Mouse (Mus musculus): Measurements from ENCODE around the gene Ggact.
A peak's percentile ranks its signal among the peaks of the same experiment; 100 is the strongest.

Gene Ggact

GRCm38 (mm10) chr14:122865462-122866129 is 48.0 kb downstream of the Ggact start:
- DNase-seq (ENCODE audit: low spot score) = no peak

- DNase-seq (ENCODE audit: low spot score) = no peak
Measured at GRCm38 (mm10) chr14:122862623-122863022, 50.9 kb downstream of the Ggact start.

DNA sequence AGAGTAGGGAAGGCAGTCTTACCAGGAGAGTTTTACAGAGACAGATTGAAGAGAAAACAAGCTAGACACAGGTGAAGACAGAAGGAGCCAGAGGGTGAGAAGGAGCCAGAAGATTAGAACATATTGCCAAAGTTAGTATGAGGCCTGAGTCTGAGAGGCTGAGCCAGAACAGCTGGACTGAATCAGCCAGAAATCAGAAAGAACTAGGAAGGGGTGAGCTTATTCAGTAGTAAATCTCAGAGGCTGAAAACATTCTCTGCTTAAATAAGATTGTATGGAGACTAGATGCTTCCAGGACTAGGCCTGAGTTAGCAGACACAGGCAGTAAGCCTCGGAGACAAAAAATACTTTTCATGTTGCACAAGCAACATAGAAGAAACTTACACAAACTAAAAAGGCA is 53.8 kb downstream of the Ggact start:
- no peak for DNase-seq (ENCODE audit: low spot score)

- DNase-seq (ENCODE audit: low spot score) = no peak
Measured at GRCm38 (mm10) chr14:122852506-122853057, 61.0 kb downstream of the Ggact start.

DNA sequence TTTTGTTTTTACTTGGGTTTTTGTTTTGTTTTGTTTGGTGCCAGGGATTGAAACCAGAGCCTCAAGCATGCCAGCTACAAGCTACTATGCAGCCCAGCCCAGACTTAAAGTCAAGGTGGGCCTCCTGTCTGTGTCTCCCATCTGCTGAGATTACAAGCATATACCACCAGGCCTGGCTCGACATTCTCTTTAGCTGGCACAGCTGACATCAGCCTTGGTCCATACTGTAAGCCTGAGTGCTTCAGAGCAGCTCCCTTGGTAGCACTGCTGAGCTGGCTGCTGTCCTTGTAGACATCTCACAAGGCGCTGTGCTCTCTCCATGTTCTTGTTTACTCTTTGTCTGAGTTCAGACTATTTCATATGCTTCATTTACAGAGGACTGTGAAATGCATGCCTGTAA is 76.5 kb downstream of the Ggact start:
- no peak for DNase-seq (ENCODE audit: low spot score)

DNA sequence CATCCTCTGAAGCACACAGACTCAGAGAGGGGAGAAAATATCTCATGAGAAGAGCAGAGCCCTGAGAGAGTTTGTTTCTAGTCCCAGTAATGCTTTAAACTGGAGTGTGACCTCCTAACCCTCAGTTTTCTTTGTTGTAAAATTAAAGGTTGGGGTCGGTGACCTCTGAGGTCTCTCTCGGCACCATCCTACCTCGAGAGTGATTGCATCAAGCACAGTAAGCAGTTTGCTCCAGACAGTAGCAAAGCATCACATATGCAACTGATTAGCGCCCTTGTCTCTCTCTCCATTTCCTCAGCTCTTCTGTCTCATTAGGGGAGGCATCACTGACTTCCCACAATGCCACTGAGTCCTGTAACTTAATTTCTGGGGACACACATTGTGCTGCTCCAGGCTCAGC is 77.3 kb downstream of the Ggact start:
- DNase-seq (ENCODE audit: low spot score) = no peak

DNA sequence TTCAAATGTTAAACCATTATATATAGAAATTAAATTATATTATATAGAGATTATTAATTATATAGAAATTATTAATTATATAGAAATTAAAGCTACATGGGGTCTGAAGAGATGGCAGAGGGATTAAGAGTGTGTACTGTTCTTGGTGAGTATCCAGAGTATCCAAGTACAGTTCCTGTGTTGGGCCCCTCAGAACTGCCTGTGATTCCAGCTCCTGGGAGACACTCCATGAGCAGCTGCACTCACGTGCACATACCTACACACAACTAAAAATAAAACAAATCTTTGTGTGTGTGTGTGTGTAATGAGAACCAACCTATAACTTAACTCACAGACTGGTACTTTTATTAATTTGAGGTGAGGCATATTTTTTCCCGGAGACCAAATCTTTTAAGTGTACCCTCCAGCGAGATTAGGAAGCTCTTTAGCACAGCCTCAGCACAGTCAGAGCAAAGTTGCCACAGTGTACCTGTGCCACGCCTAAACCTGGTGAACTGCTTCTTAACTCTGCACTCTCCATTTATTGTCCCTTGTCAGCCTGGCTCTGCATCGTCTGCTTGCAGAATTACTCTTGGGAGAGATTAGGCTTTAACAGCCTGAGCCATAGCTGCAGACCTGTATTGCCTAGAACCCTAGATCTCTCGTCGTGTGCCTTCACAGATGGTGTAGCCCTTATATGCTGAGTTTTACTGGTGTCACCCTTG is 77.9 kb downstream of the Ggact start:
- no peak for DNase-seq (ENCODE audit: low spot score)

DNA sequence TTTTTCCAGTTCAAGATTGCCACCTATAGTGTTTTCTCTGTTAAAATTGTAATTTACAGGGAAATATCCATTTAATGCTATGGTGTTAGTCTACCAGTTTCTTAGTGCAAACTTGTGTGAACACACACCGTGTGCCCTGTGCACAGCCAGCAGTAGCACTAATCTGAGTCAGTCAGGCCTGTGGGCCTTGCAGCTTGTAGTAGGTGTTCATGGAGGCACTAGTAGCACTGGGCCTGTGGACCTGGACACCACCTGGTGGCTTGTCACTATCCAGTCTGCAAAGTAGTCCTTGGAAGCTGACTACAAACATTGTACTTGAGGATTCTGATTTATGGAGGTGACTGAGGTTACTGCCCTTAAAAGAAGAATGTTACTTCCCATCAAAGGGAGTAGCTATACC is 78.8 kb downstream of the Ggact start:
- no peak for DNase-seq (ENCODE audit: low spot score)

GRCm38 (mm10) chr14:122833666-122834065 is 79.9 kb downstream of the Ggact start:
- DNase-seq (ENCODE audit: low spot score) = peak; percentile 8

- DNase-seq (ENCODE audit: low spot score) = no peak
Measured at GRCm38 (mm10) chr14:122830433-122830832, 83.1 kb downstream of the Ggact start.

DNA sequence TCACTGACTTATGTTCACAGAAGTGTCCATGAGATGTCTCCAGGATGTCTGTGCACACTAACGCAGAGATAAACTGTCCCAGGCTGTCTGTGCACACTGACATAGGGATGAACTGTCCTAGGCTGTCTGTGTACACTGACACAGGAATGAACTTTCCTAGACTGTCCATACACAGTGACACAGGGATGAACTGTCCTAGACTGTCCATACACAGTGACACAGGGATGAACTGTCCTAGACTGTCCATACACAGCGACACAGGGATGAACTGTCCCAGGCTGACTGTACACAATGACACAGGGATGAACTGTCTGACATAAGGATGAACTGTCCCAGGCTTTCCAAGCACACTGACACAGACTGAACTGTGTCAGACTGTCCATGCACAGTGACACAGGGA is 88.1 kb downstream of the Ggact start:
- no peak for DNase-seq (ENCODE audit: low spot score)

DNA sequence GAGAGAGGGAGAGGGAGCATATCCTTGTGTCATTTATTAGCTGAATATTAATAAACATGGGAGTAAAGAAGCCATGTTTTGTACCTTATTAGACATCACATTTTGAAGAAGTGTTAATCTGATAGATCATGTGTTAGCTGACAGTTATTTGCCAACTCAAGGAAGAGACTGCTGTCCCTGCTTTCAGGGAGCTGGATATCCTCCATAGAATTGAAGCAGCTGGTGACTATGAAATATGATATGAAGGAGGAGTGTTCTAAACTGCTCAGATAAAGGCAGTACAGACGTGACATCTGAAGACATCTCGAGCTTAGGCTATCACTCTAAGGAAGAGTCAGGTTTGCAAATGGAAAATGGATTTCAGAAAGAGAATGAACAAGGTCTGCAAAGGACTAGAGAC is 89.8 kb downstream of the Ggact start:
- DNase-seq (ENCODE audit: low spot score) = no peak

- no peak for DNase-seq (ENCODE audit: low spot score)
Measured at GRCm38 (mm10) chr14:122821002-122821401, 92.6 kb downstream of the Ggact start.

DNA sequence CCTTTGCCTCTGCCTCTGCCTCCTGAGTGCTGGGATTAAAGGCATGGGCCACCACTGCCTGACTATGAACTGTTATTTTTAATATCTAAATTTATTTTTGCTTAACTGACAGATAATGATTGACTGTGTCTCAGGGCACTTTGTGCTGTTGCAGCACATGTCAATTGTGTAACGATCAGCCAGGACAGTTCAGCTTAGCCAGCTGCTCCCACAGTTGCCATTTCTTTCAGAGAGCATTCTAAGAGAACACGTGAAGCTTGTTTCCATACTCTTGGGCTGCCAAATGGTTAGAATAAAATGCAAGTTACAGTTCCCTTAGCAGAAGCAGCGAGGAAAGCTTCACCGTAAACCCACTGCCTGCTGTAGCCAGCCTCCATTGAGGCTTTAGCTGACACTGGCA is 113.3 kb downstream of the Ggact start:
- peak; percentile 67 for DNase-seq (ENCODE audit: low spot score)

GRCm38 (mm10) chr14:122793368-122793767 is 120.2 kb downstream of the Ggact start:
- no peak for DNase-seq (ENCODE audit: low spot score)

GRCm38 (mm10) chr14:122790111-122790510 is 123.4 kb downstream of the Ggact start:
- no peak for DNase-seq (ENCODE audit: low spot score)

DNA sequence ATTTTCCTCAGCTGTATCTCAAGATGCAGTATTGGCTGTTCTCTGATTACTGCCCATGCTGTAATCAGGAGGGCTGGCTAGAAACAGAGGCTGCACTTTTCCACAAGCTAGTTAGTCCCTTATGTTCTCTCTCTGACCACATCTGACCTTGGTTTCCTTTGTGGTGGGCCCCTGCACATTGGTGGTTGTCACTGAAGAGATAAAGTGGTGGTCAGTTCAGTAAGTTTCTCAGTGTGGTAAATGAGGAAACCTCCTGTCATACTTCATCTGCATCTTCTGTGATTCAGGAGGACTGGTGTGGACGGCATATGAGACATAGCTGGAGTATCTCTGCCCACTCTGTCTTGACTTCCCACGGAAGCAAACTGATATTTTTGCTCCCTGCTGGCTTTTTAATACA is 125.4 kb downstream of the Ggact start:
- DNase-seq (ENCODE audit: low spot score) = no peak

- no peak for DNase-seq (ENCODE audit: low spot score)
Measured at GRCm38 (mm10) chr14:122784701-122785100, 128.9 kb downstream of the Ggact start.

DNA sequence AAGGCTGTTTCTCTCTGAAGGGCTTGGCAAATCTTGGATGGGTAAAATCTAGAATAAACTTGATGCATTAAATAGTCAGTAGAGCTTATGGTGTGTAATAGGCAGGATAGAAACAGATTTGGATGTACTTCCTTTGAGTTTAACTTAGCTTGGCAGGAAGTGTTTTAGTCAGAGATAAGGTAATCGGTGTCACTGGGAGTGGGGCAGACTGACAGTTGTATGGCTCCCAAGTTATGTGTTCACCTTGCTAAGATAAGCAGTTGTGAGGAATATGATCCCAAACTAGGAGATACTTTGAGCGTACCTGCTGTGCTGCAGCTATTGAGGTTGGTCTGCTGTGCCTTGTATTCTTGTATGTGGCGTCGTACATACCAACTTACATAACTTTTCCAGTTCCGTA is 147.1 kb downstream of the Ggact start:
- DNase-seq (ENCODE audit: low spot score) = no peak
